Mouse (Mus musculus) layer of hippocampus, postnatal 14 days (tissue): ENCODE data around the gene Akr1c18. TPM values are rescaled to one million over a fixed set of nuclear protein-coding genes. Genes with fewer than 3 reads are reported as not detected.
A peak's percentile ranks its signal among the peaks of the same experiment; 100 is the strongest.
"Not testable (repeated sequence)": the region's sequence is repeated elsewhere in the genome, so short reads cannot be mapped to it uniquely, and the experiment has no call there.

Experiments
- DNase-seq, 2 experiments: peaks; one replicate each; pipeline ENCODE4 v3.0.0; 2021 to 2022; ENCODE audit warnings: low spot score in 2 of 2, mixed read lengths in 1 of 2
- long read RNA-seq, 2 experiments: library from polyadenylated mRNA; stranded (forward); transcript quantifications; one replicate each; pipeline ENCODE4 v2.0.0; 2021
- total RNA-seq, 2 experiments: library from RNA; stranded (reverse); gene quantifications; 2 replicates each; pipeline ENCODE4 v1.2.3; 2021

Gene Akr1c18
- total RNA-seq: 1 to 10 TPM; 2.1 to 2.7 TPM
- long read RNA-seq, experiment 1: 0 reads
- long read RNA-seq, experiment 2, partial matches to known transcripts: 3 of 3 reads
- long read RNA-seq, experiment 2, other reads (novel, unspliced or antisense): 0 of 3 reads

- no peak for DNase-seq
Measured at GRCm38 (mm10) chr13:4150518-4150917, at the start of gene Akr1c18. TSS of gene Akr1c18 (minus strand) at chr13:4150654.

DNA sequence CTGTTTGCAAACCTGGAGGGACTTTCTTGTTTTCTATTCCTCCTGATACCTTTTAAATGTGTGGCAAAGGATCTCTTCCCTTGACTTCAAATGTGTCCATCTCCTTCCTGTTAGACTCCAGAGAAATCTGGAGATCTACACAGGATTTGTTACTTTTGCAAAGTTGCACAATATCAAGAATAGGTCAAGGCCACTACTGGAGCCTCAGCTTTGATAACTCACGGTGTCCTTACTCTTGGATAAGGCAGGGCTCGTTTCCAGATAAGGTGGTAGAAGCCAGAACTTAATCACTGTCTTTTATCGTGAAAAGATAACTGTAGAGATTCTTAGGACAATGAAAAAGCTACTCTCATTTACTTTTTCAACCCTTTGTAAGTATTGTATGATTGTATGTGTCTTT, 42.1 kb upstream of the Akr1c18 start:
- no peak for DNase-seq

GRCm38 (mm10) chr13:4190904-4191303, 40.5 kb upstream of the Akr1c18 start, which contains the start of gene Akr1c13:
TSS of gene Akr1c13 (plus strand) at chr13:4191150.
- DNase-seq: no peak

GRCm38 (mm10) chr13:4188174-4188573, 37.7 kb upstream of the Akr1c18 start:
- peak in 1 of 2 experiments; percentile 29 for DNase-seq

- not testable (repeated sequence) for DNase-seq
Measured at GRCm38 (mm10) chr13:4186641-4187411, 36.4 kb upstream of the Akr1c18 start.

- DNase-seq: no peak
Measured at GRCm38 (mm10) chr13:4183116-4183515, 32.7 kb upstream of the Akr1c18 start.

DNA sequence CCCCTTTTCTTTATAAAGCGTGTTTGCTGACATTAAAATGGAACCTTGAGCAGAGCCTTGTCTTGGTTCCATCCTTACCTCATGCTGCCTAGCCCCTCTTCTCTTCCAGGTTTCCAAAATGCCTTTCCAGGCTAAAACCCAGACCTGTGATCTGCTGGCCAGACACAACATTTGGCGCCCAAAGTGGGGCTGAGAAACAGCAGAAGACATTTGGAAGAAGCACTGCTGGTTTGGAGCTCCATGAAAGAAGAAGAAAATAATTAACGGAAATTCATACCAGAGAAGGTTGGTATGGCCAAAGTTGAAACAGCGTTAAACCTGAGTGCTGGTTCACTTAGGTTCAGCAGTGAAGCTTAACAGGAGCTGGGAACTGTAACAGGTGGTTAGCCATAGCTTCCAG, 30.9 kb upstream of the Akr1c18 start:
- not testable (repeated sequence) for DNase-seq

GRCm38 (mm10) chr13:4172978-4173377, 22.5 kb upstream of the Akr1c18 start:
- no peak for DNase-seq

GRCm38 (mm10) chr13:4168006-4168405, 17.6 kb upstream of the Akr1c18 start:
- no peak for DNase-seq

DNA sequence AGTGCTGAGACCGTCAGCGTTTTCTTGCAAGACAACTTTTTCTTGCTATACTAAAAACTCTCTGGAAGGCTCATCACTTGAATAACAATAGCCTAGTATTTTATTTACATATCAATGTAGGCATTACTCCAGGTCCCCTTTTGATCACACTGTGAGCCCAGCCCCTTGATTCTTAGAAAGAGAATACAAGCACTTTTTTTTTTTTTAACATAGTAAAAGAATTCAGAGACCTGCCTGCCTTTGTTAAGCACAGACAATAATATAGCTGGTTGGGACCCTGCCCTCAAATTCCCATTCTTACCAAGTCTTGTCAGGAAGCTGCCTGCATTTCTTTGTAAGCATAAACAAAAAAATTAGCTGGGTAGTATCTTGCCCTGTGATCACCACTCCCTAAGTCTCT, 4.8 kb upstream of the Akr1c18 start:
- no peak for DNase-seq

DNA sequence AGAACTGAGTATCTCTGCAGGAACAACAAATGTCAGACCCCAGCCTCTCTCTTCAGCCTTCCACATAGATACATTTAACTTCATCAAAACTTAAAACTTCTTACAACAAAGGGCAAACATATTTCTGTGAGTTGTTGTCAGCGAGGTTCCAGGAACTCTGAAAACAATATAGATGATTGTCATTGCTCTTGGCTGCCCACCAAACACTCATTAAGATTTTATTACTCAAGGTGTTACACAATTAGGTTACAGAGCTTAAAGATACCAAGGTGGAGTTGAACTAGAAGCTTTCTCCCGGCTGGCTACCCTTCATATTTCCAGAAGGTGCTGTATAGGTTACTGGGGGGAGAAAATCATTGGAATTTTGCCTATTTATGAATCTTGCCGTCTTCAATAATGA, 3.1 kb upstream of the Akr1c18 start:
- DNase-seq: no peak

DNA sequence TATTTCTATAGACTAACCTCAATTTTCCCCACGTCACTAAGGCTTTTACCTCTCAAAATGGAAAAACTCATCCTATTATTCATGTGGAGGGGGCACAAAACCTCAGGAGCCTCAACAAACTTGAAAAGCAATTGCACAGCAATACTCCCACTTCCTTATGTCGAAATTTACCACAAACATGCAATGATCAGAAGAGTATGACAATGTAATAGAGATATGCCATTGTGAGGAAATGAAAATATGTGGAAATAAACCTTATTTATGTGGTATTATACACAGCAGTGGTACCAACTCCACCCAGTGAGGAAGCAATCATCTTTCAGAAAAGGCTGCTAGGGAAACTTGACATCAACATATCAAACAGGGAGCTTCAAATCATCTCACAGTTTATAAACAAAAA, 2.5 kb upstream of the Akr1c18 start:
- no peak for DNase-seq

- DNase-seq: no peak
Measured at GRCm38 (mm10) chr13:4144261-4144660, 6.2 kb downstream of the Akr1c18 start.

DNA sequence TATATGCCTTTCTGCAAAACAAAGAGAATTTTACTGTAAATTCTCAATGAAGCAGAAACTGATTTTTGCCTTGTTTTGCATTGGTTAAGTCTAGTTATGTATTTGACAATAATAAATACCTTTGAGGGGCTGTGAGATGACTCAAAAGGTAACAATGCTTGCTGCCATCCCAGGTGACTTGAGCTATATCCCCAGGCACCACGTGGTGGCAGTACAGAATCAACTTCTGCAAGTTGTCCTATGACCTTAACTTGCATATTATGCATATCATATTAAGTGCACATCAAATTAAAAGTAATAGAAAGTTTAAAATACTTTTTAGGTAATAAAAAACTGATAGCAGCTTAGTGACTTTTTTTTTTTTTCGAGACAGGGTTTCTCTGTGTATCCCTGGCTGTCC, 17.4 kb downstream of the Akr1c18 start:
- DNase-seq: no peak

GRCm38 (mm10) chr13:4131721-4132120, 18.7 kb downstream of the Akr1c18 start:
- DNase-seq: no peak

DNA sequence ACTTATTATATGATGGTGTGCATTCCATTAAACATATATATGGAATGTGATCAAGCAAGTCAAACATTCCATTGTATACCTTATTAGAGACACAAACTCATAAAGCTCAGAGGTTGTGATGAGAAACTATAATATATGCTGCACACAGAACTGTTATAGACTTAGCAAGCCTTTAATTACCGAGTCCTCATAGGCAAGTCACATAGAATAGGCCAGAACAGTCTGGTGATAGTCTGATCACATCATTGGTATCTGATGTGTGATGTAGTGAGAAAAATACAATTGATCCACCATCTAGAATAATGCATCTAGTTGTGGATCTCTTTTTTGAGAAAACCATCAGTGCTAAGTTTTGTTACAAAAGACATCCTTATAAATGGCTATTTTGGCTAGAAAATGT, 19.1 kb downstream of the Akr1c18 start:
- no peak for DNase-seq

DNA sequence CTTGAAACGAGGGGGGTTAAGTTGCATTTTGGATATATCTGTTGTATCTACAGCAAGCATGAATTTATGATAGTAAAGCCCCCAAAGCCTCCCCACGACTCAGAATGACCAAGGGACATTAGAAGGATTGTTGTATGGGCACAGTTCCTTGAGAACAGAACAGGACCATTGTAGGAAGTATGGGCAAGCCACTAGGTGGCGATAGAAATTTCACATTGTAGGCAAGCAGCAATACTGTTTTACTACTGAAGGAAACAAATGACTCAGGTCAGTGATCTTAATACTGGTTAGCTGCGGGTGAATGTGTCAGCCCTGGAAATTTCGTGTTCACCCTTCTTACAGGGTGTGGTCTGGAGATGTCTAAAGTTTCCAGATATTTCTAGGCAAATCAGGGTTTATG, 21.4 kb downstream of the Akr1c18 start:
- DNase-seq: peak in 1 of 2 experiments; percentile 22

GRCm38 (mm10) chr13:4125846-4126245, 24.6 kb downstream of the Akr1c18 start:
- DNase-seq: not testable (repeated sequence)

GRCm38 (mm10) chr13:4124471-4124870, 26.0 kb downstream of the Akr1c18 start:
- not testable (repeated sequence) for DNase-seq

GRCm38 (mm10) chr13:4123146-4123545, 27.3 kb downstream of the Akr1c18 start:
- DNase-seq: no peak

DNA sequence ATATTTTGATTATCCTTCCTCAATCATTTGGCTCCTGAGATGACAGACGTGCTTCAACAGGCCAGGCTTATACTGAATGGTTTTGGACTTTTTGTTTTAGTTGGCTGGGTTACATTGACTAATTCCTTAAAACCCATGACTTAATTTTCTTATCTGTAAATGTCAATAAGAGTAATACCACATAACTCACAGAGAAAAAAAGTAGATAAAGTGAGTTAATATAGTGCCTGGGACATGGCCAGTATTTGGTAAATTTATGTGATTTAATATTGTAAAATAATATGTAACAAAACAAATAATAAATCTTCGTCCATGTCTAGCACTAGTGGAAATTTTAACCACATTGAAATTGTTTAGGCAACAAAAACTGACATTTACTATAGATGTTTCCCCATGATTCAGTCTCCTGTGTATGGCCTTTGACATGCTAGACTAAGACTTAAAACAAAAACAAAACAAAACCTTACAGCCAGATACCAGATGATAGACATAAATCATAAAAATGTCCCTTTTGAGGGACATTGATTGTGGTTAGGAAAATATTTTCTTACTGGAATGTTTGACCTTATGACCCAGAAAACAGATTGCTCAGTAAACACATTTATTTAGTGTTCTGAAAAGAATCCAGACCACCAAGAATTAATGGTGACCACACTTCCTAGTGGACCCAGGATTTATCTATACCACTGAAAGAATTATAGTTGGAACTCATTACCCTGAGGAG, 31.1 kb downstream of the Akr1c18 start:
- no peak for DNase-seq
